Mouse (Mus musculus) ES-Bruce4 (cell line): ENCODE results near the gene Abca8b. TPM values are rescaled to one million over a fixed set of nuclear protein-coding genes. Genes with fewer than 3 reads are reported as not detected.
"Not testable (repeated sequence)": the region's sequence is repeated elsewhere in the genome, so short reads cannot be mapped to it uniquely, and the experiment has no call there.

ENCODE experiments used
- H3K27ac ChIP-seq: 2 replicates; pipeline ENCODE4 v1.5.1; 2012; ENCODE audit warnings: low read length, inconsistent platforms; ENCODE audit not compliant: insufficient read depth
- H3K27me3 ChIP-seq: 2 replicates; pipeline ENCODE4 v1.6.1; 2012; ENCODE audit warnings: mild to moderate bottlenecking, low read length, inconsistent platforms; ENCODE audit not compliant: control insufficient read depth, poor library complexity, insufficient read depth, severe bottlenecking
- H3K36me3 ChIP-seq: 2 replicates; pipeline ENCODE4 v1.6.1; 2012; ENCODE audit warnings: inconsistent platforms, mild to moderate bottlenecking, low read length, moderate library complexity; ENCODE audit not compliant: control insufficient read depth, poor library complexity, insufficient read depth, severe bottlenecking
- H3K4me1 ChIP-seq: one replicate; pipeline ENCODE4 v1.8.1; 2011; ENCODE audit warnings: low read length; ENCODE audit not compliant: control insufficient read depth, insufficient read depth
- H3K4me3 ChIP-seq: 2 replicates; pipeline ENCODE4 v1.5.1; 2011; ENCODE audit warnings: low read depth, mild to moderate bottlenecking, low read length
- H3K9ac ChIP-seq: 2 replicates; pipeline ENCODE4 v1.6.1; 2012; ENCODE audit warnings: low read depth, mild to moderate bottlenecking, inconsistent platforms; ENCODE audit not compliant: poor library complexity, severe bottlenecking
- H3K9me3 ChIP-seq: replicated peaks from 2 replicates; pipeline ENCODE4 v1.6.1; 2012; ENCODE audit warnings: mild to moderate bottlenecking, low read length, inconsistent platforms; ENCODE audit not compliant: control insufficient read depth, poor library complexity, insufficient read depth, severe bottlenecking
- CTCF ChIP-seq: IDR thresholded peaks from one replicate; pipeline ENCODE4 v1.8.1; 2011; ENCODE audit warnings: low read depth, low read length
- EP300 ChIP-seq: IDR thresholded peaks from 2 replicates; pipeline ENCODE4 v1.6.1; 2011; ENCODE audit warnings: low read depth, low read length; ENCODE audit not compliant: insufficient read depth
- POLR2A ChIP-seq: IDR thresholded peaks from one replicate; pipeline ENCODE4 v1.8.1; 2011; ENCODE audit warnings: low read length; ENCODE audit not compliant: insufficient read depth
- polyA plus RNA-seq: library from polyadenylated mRNA; stranded (reverse); fragments of >200 nt; gene quantifications from 2 replicates; pipeline ENCODE4 v1.2.4, GENCODE M21; 2011; ENCODE audit warnings: low read depth; ENCODE audit not compliant: missing spikeins, insufficient read depth, insufficient read length

Gene Abca8b
- polyA plus RNA-seq, 1 experiment: 0.57 TPM

DNA sequence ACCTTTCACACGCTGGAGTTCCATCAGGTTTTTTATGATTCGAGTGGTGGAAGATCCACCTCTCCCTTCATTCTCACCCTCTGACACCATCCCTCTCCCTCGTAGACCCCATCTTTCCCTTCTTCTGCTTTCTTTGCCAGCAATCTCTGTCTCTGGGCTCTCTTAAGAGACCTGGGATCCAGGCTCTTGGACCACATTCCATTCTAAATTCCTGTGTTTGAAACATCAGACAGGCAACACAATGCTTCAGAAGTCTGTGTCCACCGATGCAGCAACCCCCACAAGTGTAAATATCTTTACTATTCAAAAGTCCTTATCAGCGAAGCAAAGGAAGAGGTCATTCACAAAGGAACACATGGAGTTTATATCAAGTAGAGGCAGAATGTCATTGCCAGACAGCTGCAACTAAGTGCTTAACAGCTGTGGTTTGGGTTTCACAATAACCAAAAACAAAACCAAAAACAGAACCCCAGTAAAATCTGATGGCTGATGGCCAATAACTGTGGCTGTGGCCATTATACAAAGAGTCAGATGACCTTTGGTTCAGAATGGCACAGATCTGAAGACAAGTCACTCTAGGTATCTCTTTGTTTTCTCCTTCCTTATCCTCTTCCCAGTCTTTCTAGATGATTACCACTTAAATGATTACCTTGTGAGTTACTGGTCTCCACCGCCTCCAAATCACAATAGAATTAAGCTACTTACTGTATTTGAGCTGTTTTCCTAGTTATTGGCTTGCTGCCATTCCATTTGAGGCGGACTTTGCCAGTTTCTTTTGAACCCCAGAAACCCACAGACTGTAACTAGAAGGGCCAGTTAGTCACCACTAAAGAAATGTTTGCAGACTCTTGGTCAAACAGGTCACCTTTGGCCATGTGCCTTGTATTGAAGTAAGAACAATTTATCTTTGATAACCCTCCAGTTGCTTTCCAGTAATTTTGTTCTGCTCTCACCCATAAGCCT is 68.6 kb downstream of the Abca8b start:
- H3K36me3 ChIP-seq: no peaks in the 10 kb centered on the region

DNA sequence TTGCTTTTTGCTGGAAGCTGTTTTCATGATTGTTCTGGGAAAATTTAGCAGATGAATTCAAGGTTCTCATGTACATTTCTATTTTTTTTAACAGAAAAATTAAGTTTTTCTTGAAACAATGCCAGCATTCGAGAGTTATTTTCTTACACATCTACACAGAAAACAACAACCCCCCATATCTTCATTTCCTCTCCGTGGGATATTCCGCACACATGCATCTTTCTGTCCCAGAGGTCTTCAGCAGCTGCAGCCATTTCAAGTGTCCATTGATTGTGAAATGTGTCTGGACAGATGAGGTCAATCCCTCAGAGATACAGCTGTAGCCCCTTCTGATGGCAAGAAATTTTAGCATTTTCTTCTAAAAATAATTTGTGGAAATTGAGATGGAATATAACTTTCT is 73.4 kb downstream of the Abca8b start:
- TF ChIP-seq CTCF: no peak
- TF ChIP-seq POLR2A: no peak
- no peak for TF ChIP-seq EP300
- H3K27ac ChIP-seq: no peak overlapping the region

More for the DNA sequence above, 68.6 kb downstream of the Abca8b start:
- Histone ChIP-seq H3K9ac (no peak overlapping the region), H3K27me3 (no peaks in the 10 kb centered on the region), H3K4me3 (no peak overlapping the region), H3K4me1 (no peaks in the 10 kb centered on the region), H3K9me3 (no peaks in the 10 kb centered on the region; the same call in 1 of the 2 replicates), H3K27ac (no peak overlapping the region)
- TF ChIP-seq EP300: no peak
- TF ChIP-seq POLR2A: no peak
- TF ChIP-seq CTCF: no peak

DNA sequence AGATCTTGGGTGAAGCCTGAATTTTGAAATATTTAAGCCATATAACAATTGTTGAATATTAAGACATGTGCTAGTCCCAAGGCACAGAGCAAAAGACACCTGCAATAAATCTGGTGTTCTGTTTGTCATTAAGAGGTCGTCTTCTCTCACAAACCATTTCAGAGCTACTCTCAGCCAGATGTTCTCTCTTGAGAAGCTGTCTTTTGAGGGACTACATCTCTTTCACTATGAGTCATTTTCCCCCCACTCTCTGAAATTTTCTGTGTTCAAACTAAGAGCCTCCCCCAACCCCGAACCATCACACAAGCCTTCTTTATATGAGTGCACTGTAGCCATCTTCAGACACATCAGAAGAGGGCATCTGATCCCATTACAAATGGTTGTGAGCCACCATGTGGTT is 76.2 kb downstream of the Abca8b start:
- Histone ChIP-seq H3K27ac (no peak overlapping the region), H3K9me3 (no peaks in the 10 kb centered on the region; the same call in 1 of the 2 replicates), H3K4me3 (no peak overlapping the region), H3K4me1 (no peaks in the 10 kb centered on the region), H3K27me3 (no peaks in the 10 kb centered on the region), H3K36me3 (no peaks in the 10 kb centered on the region), H3K9ac (no peak overlapping the region)
- no peak for TF ChIP-seq EP300
- TF ChIP-seq POLR2A: no peak
- no peak for TF ChIP-seq CTCF

More for the DNA sequence above, 73.4 kb downstream of the Abca8b start:
- H3K4me1 ChIP-seq: no peaks in the 10 kb centered on the region
- H3K27me3 ChIP-seq: no peaks in the 10 kb centered on the region
- H3K4me3 ChIP-seq: no peak overlapping the region
- H3K9ac ChIP-seq: no peak overlapping the region
- H3K36me3 ChIP-seq: no peaks in the 10 kb centered on the region
- H3K9me3 ChIP-seq: no peaks in the 10 kb centered on the region; the same call in 1 of the 2 replicates

DNA sequence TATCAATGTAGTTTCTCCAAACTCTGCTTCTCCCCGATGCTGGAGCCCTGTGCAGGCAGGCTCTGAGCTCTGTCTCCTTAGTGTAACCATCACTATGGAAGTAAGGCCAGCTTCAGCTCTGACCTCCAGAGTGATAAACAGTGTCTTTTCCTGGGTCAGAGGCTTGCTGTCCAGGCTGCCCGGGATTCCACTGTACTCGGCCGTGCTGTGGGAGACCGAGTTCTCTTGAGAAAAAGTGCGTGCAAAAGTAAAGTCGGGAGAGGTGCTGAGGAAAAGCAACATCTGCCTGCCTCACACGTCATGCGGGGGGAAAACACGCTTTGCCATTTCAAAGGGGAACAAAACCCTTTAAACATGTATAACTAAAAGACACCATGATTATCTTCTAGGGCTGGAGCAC is 79.0 kb downstream of the Abca8b start:
- TF ChIP-seq POLR2A: no peak
- TF ChIP-seq CTCF: no peak
- no peak for TF ChIP-seq EP300
- Histone ChIP-seq H3K4me1 (no peaks in the 10 kb centered on the region), H3K9ac (no peak overlapping the region), H3K27me3 (no peaks in the 10 kb centered on the region), H3K9me3 (peaks cover 2% of the 10 kb centered on the region; the same call in 1 of the 2 replicates), H3K4me3 (no peak overlapping the region), H3K27ac (no peak overlapping the region), H3K36me3 (no peaks in the 10 kb centered on the region)

DNA sequence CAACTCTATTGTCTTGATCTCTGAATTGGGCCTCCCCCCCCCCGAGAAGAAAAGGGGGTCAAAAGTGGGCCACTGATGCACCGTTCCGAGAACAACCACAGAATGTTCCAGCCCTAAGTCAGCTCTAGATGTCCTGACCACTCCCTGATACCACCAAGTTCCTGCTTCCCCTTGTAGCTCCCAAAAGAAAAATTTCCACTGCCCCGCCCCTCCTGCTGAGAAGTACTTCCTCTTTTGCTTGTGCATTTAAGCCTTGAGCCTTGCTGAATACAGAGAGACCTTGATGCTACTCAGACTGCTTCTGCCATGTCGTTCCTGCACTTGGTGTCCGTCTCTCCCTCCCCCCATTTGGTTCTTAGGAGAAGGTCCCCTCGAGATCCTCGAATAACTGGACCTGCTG is 82.5 kb downstream of the Abca8b start:
- H3K27ac ChIP-seq, H3K36me3 ChIP-seq, H3K9me3 ChIP-seq, H3K4me1 ChIP-seq, H3K27me3 ChIP-seq, H3K4me3 ChIP-seq, H3K9ac ChIP-seq: not testable (repeated sequence)

DNA sequence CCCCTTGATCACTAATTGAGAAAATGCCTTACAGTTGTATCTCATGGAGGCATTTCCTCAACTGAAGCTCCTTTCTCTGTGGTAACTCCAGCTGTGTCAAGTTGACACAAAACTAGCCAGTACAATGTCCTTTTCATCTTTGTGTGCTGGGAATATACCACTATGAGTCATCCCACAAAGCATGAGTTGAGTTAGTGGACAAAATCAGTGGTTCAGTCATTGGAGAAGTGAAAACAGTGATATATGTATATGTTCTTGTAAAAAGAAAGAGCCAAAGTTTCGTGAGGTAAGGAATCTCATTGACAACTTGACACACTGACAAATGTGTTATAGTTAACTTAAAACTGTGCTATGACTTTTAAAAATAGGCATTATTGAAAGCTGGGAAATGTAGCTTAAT is 83.5 kb downstream of the Abca8b start:
- H3K4me1 ChIP-seq, H3K36me3 ChIP-seq, H3K4me3 ChIP-seq, H3K27ac ChIP-seq, H3K9me3 ChIP-seq, H3K9ac ChIP-seq, H3K27me3 ChIP-seq: not testable (repeated sequence)
